In the genomic region with DNA sequence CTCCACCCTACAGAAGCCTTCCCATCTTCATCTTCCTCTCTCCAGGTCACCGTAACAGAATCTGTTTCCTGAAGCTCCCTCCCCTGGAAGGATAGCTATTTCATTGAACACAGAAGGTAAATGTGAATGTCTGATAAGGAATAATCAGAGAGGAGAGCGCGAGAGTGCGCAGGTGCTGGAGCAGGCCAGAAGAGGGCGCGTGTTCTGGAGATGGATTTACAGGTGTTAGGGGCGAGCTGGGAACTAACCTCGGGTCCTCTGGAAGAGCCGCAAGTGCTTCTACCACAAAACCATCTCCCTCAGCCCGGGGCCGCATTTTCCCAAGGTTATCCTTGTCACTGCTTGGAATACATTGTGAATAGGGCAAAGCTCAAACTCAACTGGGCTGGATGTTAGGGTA, we compare ENCODE assay signal across 27 mouse cellular contexts.
A peak's percentile ranks its signal among the peaks of the same experiment; 100 is the strongest.
DNase-seq lines count a peak whose midpoint lies in the region; ATAC-seq and TF ChIP-seq lines count a peak whose summit lies in the region.
"Had no signal": no experiment of that assay in that cellular context is flagged by ENCODE, and none has a peak within 500 bp of the region (broad histone marks: within the 10 kb centered on the region; RNA-seq: fewer than 3 reads in every experiment).

No protein-coding gene starts in this region.

- H3K9me3 ChIP-seq in embryonic facial prominence, embryonic 15.5 days (replicated peaks), result no peaks in the 10 kb centered on the region
- H3K9me3 ChIP-seq in embryonic facial prominence, embryonic 10.5 days, result no peaks in the 10 kb centered on the region
- H3K9me3 ChIP-seq in liver, embryonic 14.5 days (ENCODE audit: control insufficient read depth, low read length), result no peaks in the 10 kb centered on the region
- H3K9me3 ChIP-seq in liver, postnatal 0 days (ENCODE audit: low read length), result no peaks in the 10 kb centered on the region
- no peaks in the 10 kb centered on the region for H3K9me3 ChIP-seq in stomach, postnatal 0 days (ENCODE audit: control insufficient read depth, low read length)
- H3K9me3 ChIP-seq: forebrain, embryonic 12.5 days; heart, embryonic 12.5 days; hindbrain, embryonic 13.5 days; limb, embryonic 15.5 days; liver, embryonic 15.5 days; neural tube, embryonic 12.5 days had no signal

- no peak for TF ChIP-seq EP300 in liver, embryonic 14.5 days (IDR thresholded peaks at IDR 0.05; ENCODE audit: low read depth)
- no peak for TF ChIP-seq EP300 in liver, postnatal 0 days (IDR thresholded peaks at IDR 0.05; ENCODE audit: low read depth)
- no peak for TF ChIP-seq EP300 in stomach, postnatal 0 days (optimal IDR thresholded peaks at IDR 0.05)

- 63% methylated on average over 11 of the region's 11 CpGs for WGBS in embryonic facial prominence, embryonic 15.5 days
- 53% methylated on average over 11 of the region's 11 CpGs for WGBS in embryonic facial prominence, embryonic 10.5 days
- WGBS in liver, embryonic 14.5 days (ENCODE audit: insufficient replicate concordance), result 41% methylated on average over 11 of the region's 11 CpGs
- WGBS in liver, postnatal 0 days (ENCODE audit: insufficient replicate concordance), result 55% methylated on average over 11 of the region's 11 CpGs
- 66% methylated on average over 11 of the region's 11 CpGs for WGBS in stomach, postnatal 0 days

- H3K4me1 ChIP-seq in embryonic facial prominence, embryonic 15.5 days, result peaks cover 26% of the 10 kb centered on the region
- H3K4me1 ChIP-seq in embryonic facial prominence, embryonic 10.5 days, result peaks cover 42% of the 10 kb centered on the region
- H3K4me1 ChIP-seq in liver, embryonic 14.5 days (replicated peaks; ENCODE audit: control insufficient read depth in 2 of 2, insufficient read depth in 2 of 2, low read length in 1 of 2), result no peaks in the 10 kb centered on the region
- H3K4me1 ChIP-seq in liver, postnatal 0 days (ENCODE audit: insufficient read depth), result no peaks in the 10 kb centered on the region
- H3K4me1 ChIP-seq in stomach, postnatal 0 days (replicated peaks; ENCODE audit: control insufficient read depth, insufficient read depth), result no peaks in the 10 kb centered on the region
- H3K4me1 ChIP-seq: liver, embryonic 15.5 days had no signal

- ATAC-seq in embryonic facial prominence, embryonic 15.5 days (ENCODE audit: insufficient number of reproducible peaks, low FRiP score, low TSS enrichment, low read depth), result no peak
- ATAC-seq in liver, embryonic 14.5 days (ENCODE audit: insufficient read depth), result no peak
- no peak for ATAC-seq in liver, postnatal 0 days
- ATAC-seq in stomach, postnatal 0 days (ENCODE audit: low FRiP score, low TSS enrichment), result no peak
- ATAC-seq: inflammation-experienced regulatory T-cells, adult 6 months; lung, postnatal 0 days had no signal

- no peak overlapping the region for H3K4me3 ChIP-seq in embryonic facial prominence, embryonic 15.5 days (replicated peaks)
- H3K4me3 ChIP-seq in embryonic facial prominence, embryonic 10.5 days, result no peak overlapping the region
- H3K4me3 ChIP-seq in liver, embryonic 14.5 days (ENCODE audit: insufficient read depth in 1 of 2, low read depth in 2 of 2, low read length in 2 of 2), result no peak overlapping the region
- no peak overlapping the region for H3K4me3 ChIP-seq in liver, postnatal 0 days (ENCODE audit: low read depth, low read length)
- no peak overlapping the region for H3K4me3 ChIP-seq in stomach, postnatal 0 days (ENCODE audit: low read depth, low read length)
- H3K4me3 ChIP-seq: erythroblast, embryonic 14.5 days; forebrain, embryonic 12.5 days; heart, embryonic 12.5 days; hindbrain, embryonic 13.5 days; left cerebral cortex, adult 2 months; limb, embryonic 15.5 days; liver, embryonic 15.5 days; neural tube, embryonic 12.5 days had no signal

- 0 out of 2 replicates have a peak, but pooled peaks have one; percentile 26 for TF ChIP-seq CTCF in liver, embryonic 14.5 days (IDR thresholded peaks at IDR 0.05; ENCODE audit: low read depth)
- no peak for TF ChIP-seq CTCF in liver, postnatal 0 days (IDR thresholded peaks at IDR 0.05; ENCODE audit: low read depth)
- peak; percentile 31 for TF ChIP-seq CTCF in stomach, postnatal 0 days (IDR thresholded peaks at IDR 0.05; ENCODE audit: low read depth)

- no peaks in the 10 kb centered on the region for H3K36me3 ChIP-seq in embryonic facial prominence, embryonic 15.5 days
- H3K36me3 ChIP-seq in embryonic facial prominence, embryonic 10.5 days (replicated peaks), result no peaks in the 10 kb centered on the region
- no peaks in the 10 kb centered on the region for H3K36me3 ChIP-seq in liver, embryonic 14.5 days (replicated peaks; ENCODE audit: control insufficient read depth, insufficient read depth, low read depth)
- H3K36me3 ChIP-seq in liver, postnatal 0 days (replicated peaks; ENCODE audit: insufficient read depth, low read length), result no peaks in the 10 kb centered on the region
- H3K36me3 ChIP-seq in stomach, postnatal 0 days (ENCODE audit: control insufficient read depth, insufficient read depth, low read length), result no peaks in the 10 kb centered on the region
- H3K36me3 ChIP-seq: forebrain, embryonic 12.5 days; G1E; heart, embryonic 12.5 days; hindbrain, embryonic 13.5 days; limb, embryonic 15.5 days; liver, embryonic 15.5 days; neural tube, embryonic 12.5 days had no signal

- H3K4me2 ChIP-seq in embryonic facial prominence, embryonic 15.5 days (replicated peaks), result no peak overlapping the region
- H3K4me2 ChIP-seq in liver, embryonic 14.5 days (ENCODE audit: low read depth), result no peak overlapping the region
- no peak overlapping the region for H3K4me2 ChIP-seq in liver, postnatal 0 days (ENCODE audit: low read depth, low read length)
- no peak overlapping the region for H3K4me2 ChIP-seq in stomach, postnatal 0 days (replicated peaks; ENCODE audit: low read depth)
- H3K4me2 ChIP-seq: forebrain, embryonic 12.5 days; hindbrain, embryonic 13.5 days; liver, embryonic 15.5 days; midbrain, embryonic 11.5 days; neural tube, embryonic 12.5 days had no signal

- H3K27me3 ChIP-seq in embryonic facial prominence, embryonic 15.5 days, result peaks cover 12% of the 10 kb centered on the region
- peaks cover 50% of the 10 kb centered on the region for H3K27me3 ChIP-seq in embryonic facial prominence, embryonic 10.5 days (replicated peaks; ENCODE audit: low read depth, poor library complexity, severe bottlenecking)
- H3K27me3 ChIP-seq in liver, embryonic 14.5 days (ENCODE audit: control insufficient read depth, insufficient read depth, low read length), result no peaks in the 10 kb centered on the region; the same call in 1 of the 2 replicates
- peaks cover 7% of the 10 kb centered on the region; the same call in 1 of the 2 replicates for H3K27me3 ChIP-seq in liver, postnatal 0 days (ENCODE audit: insufficient read depth, low read length)
- H3K27me3 ChIP-seq in stomach, postnatal 0 days (ENCODE audit: control insufficient read depth, insufficient read depth, low read length), result no peaks in the 10 kb centered on the region

- peak overlapping the region; percentile 2; the same call in 1 of the 2 replicates for H3K27ac ChIP-seq in embryonic facial prominence, embryonic 15.5 days (replicated peaks)
- no peak overlapping the region for H3K27ac ChIP-seq in embryonic facial prominence, embryonic 10.5 days (replicated peaks)
- H3K27ac ChIP-seq in liver, embryonic 14.5 days, result no peak overlapping the region
- H3K27ac ChIP-seq in liver, postnatal 0 days (ENCODE audit: low read depth), result no peak overlapping the region
- no peak overlapping the region for H3K27ac ChIP-seq in stomach, postnatal 0 days (replicated peaks)
- H3K27ac ChIP-seq: forebrain, embryonic 12.5 days; hindbrain, embryonic 13.5 days; left cerebral cortex, adult 2 months; limb, embryonic 15.5 days; liver, embryonic 15.5 days; neural tube, embryonic 12.5 days had no signal

- DNase-seq in embryonic facial prominence, embryonic 10.5 days (ENCODE audit: low spot score), result no peak
- DNase-seq in liver, embryonic 14.5 days (ENCODE audit: low read depth in 3 of 3, low spot score in 3 of 3), result no peak
- DNase-seq in liver, postnatal 0 days, result no peak
- peak; percentile 67 for DNase-seq in R1 (ENCODE audit: low read depth, low spot score)
- DNase-seq in stomach, postnatal 0 days (ENCODE audit: low spot score), result no peak
- DNase-seq in neural tube, embryonic 10.5 days (ENCODE audit: extremely low spot score, low spot score), result no peak
- DNase-seq: adrenal gland, postnatal 14 days; cerebellum, adult 9-10 months; heart, postnatal 14 days; kidney, adult 8-10 months; kidney, postnatal 10 days; right cerebral cortex, postnatal 25 days; spleen, adult 18-20 months; thymus, postnatal 25 days had no signal

- no peak overlapping the region for H3K9ac ChIP-seq in embryonic facial prominence, embryonic 15.5 days
- H3K9ac ChIP-seq in liver, embryonic 14.5 days (replicated peaks), result no peak overlapping the region
- no peak overlapping the region for H3K9ac ChIP-seq in liver, postnatal 0 days (replicated peaks)
- H3K9ac ChIP-seq in stomach, postnatal 0 days (ENCODE audit: low read length), result no peak overlapping the region
- H3K9ac ChIP-seq: forebrain, embryonic 12.5 days; heart, embryonic 12.5 days; hindbrain, embryonic 13.5 days; limb, embryonic 15.5 days; liver, embryonic 15.5 days; neural tube, embryonic 12.5 days had no signal
